Mouse (Mus musculus) heart, embryonic 15.5 days (tissue): ENCODE data around the gene Gabpb2. TPM values are rescaled to one million over a fixed set of nuclear protein-coding genes. Genes with fewer than 3 reads are reported as not detected.

ENCODE experiments used
- ATAC-seq: fragments of 200-750 bp; cut with Nextera tagmentation; replicated peaks from 2 replicates; pipeline ENCODE4 v1.8.0; 2017; ENCODE audit warnings: low read depth, moderate TSS enrichment; ENCODE audit not compliant: insufficient number of reproducible peaks, insufficient read depth, low FRiP score
- H3K27ac ChIP-seq: fragments of 300-500 bp; sonication (generic); 2 replicates; pipeline ENCODE4 v1.5.1; 2015; ENCODE audit warnings: mild to moderate bottlenecking, inconsistent platforms
- H3K27me3 ChIP-seq: fragments of 300-500 bp; sonication (generic); 2 replicates; pipeline ENCODE4 v1.6.1; 2015; ENCODE audit warnings: inconsistent platforms
- H3K36me3 ChIP-seq: fragments of 300-500 bp; sonication (generic); 2 replicates; pipeline ENCODE4 v1.6.1; 2015; ENCODE audit warnings: mild to moderate bottlenecking, inconsistent platforms
- H3K4me1 ChIP-seq: fragments of 300-500 bp; sonication (generic); replicated peaks from 2 replicates; pipeline ENCODE4 v1.6.1; 2015; ENCODE audit warnings: inconsistent platforms
- H3K4me2 ChIP-seq: fragments of 300-500 bp; sonication (generic); 2 replicates; pipeline ENCODE4 v1.6.1; 2015; ENCODE audit warnings: inconsistent platforms, mild to moderate bottlenecking, moderate library complexity
- H3K4me3 ChIP-seq: fragments of 300-500 bp; sonication (generic); 2 replicates; pipeline ENCODE4 v1.5.1; 2015; ENCODE audit warnings: mild to moderate bottlenecking, inconsistent platforms
- H3K9ac ChIP-seq: fragments of 300-500 bp; sonication (generic); 2 replicates; pipeline ENCODE4 v1.6.1; 2015; ENCODE audit warnings: mild to moderate bottlenecking, inconsistent platforms
- H3K9me3 ChIP-seq: fragments of 300-500 bp; sonication (generic); replicated peaks from 2 replicates; pipeline ENCODE4 v1.6.1; 2016; ENCODE audit warnings: inconsistent platforms
- WGBS: fragments of 180-500 bp; shearing (Covaris S2); methylation state at CpG from one replicate; pipeline ENCODE4 v1.1.7; 2015; ENCODE audit warnings: mixed read lengths; 5-methylcytosine and 5-hydroxymethylcytosine counted together
- polyA plus RNA-seq: library from polyadenylated mRNA; unstranded; fragments of >200 nt; fragmentation: Nextera tagmentation; extraction: Ambion mirVana; gene quantifications from 2 replicates; pipeline ENCODE4 v1.2.1, GENCODE M21; 2015

Gabpb2 gene
- polyA plus RNA-seq, 1 experiment from 2014 or later: 5.1 TPM

- Histone ChIP-seq H3K9me3 (no peaks in the 10 kb centered on the region), H3K4me1 (no peaks in the 10 kb centered on the region), H3K36me3 (peaks cover 44% of the 10 kb centered on the region), H3K9ac (no peak overlapping the region), H3K4me2 (no peak overlapping the region), H3K4me3 (no peak overlapping the region), H3K27me3 (no peaks in the 10 kb centered on the region), H3K27ac (no peak overlapping the region)
- no peak for ATAC-seq
- WGBS: 85% methylated on average over 9 of the region's 9 CpGs
These were observed 32.7 kb downstream of the Gabpb2 start for GRCm38 (mm10) chr3:95184796-95185577.

DNA sequence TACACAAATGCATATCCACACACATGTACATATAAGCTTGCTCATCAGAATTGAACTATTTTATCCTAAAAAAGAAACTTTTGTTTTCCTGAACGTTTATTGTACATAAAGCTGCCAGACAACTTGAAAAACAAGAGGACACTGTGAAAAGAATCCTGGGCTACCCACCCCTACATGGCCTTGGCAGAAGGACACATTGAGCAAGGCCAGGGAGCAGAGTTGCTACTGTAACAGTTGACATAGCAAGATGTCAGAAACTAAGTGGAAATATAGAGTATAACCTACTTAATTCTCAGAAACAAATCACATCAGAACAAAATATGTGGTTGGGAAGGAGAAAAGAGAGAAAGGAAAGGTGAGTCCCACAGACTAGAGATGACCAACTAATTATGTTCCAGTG is 35.9 kb downstream of the Gabpb2 start:
- no peak overlapping the region for H3K9ac ChIP-seq
- no peaks in the 10 kb centered on the region for H3K27me3 ChIP-seq
- no peaks in the 10 kb centered on the region for H3K9me3 ChIP-seq
- 61% methylated on average over 1 of the region's 1 CpGs for WGBS
- H3K4me3 ChIP-seq: no peak overlapping the region
- H3K4me2 ChIP-seq: no peak overlapping the region
- no peak overlapping the region for H3K27ac ChIP-seq
- peaks cover 16% of the 10 kb centered on the region for H3K36me3 ChIP-seq
- no peak for ATAC-seq
- H3K4me1 ChIP-seq: no peaks in the 10 kb centered on the region

- Histone ChIP-seq H3K4me2 (no peak overlapping the region), H3K27me3 (peaks cover 6% of the 10 kb centered on the region; the same call in 1 of the 2 replicates), H3K36me3 (peaks cover 4% of the 10 kb centered on the region; the same call in 1 of the 2 replicates), H3K4me1 (no peaks in the 10 kb centered on the region), H3K4me3 (no peak overlapping the region), H3K27ac (no peak overlapping the region), H3K9ac (no peak overlapping the region), H3K9me3 (no peaks in the 10 kb centered on the region)
- 59% methylated on average over 3 of the region's 3 CpGs for WGBS
- no peak for ATAC-seq
These were observed 37.8 kb downstream of the Gabpb2 start for GRCm38 (mm10) chr3:95179890-95180289.

GRCm38 (mm10) chr3:95178948-95179347 is 38.8 kb downstream of the Gabpb2 start:
- no peak overlapping the region for H3K4me3 ChIP-seq
- 87% methylated on average over 5 of the region's 5 CpGs for WGBS
- H3K4me2 ChIP-seq: no peak overlapping the region
- H3K36me3 ChIP-seq: peaks cover 2% of the 10 kb centered on the region; the same call in 1 of the 2 replicates
- no peak for ATAC-seq
- H3K9ac ChIP-seq: no peak overlapping the region
- H3K9me3 ChIP-seq: no peaks in the 10 kb centered on the region
- peaks cover 7% of the 10 kb centered on the region; the same call in 1 of the 2 replicates for H3K27me3 ChIP-seq
- H3K27ac ChIP-seq: no peak overlapping the region
- peaks cover 2% of the 10 kb centered on the region for H3K4me1 ChIP-seq

- Histone ChIP-seq H3K27me3 (peaks cover 12% of the 10 kb centered on the region), H3K9me3 (no peaks in the 10 kb centered on the region), H3K9ac (no peak overlapping the region), H3K27ac (no peak overlapping the region), H3K4me3 (no peak overlapping the region), H3K36me3 (no peaks in the 10 kb centered on the region; the same call in 1 of the 2 replicates), H3K4me2 (no peak overlapping the region), H3K4me1 (peaks cover 16% of the 10 kb centered on the region)
- ATAC-seq: no peak
- WGBS: 59% methylated on average over 6 of the region's 6 CpGs
These were observed 40.1 kb downstream of the Gabpb2 start for GRCm38 (mm10) chr3:95177583-95177982.

DNA sequence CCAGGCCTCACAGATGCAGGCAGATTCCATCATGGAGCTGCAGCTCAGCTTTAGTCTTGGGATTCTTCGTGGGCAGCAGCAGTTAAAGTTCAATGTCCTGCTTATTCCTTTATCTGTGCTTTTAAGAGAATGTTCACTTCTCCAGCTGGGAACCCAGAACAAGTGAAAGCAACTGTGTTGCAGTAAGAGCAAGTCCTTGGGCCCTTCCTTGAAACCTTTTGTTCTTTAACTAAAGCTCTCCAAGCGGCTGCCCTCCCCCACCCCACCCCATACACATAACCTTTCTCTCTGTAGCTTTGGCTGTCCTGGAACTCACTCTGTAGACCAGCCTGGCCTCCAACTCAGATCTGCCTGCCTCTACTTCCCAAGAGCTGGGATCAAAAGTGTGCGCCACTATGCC is 41.2 kb downstream of the Gabpb2 start:
- Histone ChIP-seq H3K4me2 (no peak overlapping the region), H3K27ac (no peak overlapping the region), H3K4me1 (peaks cover 19% of the 10 kb centered on the region), H3K36me3 (no peaks in the 10 kb centered on the region; the same call in 1 of the 2 replicates), H3K27me3 (peaks cover 22% of the 10 kb centered on the region), H3K9ac (no peak overlapping the region), H3K9me3 (no peaks in the 10 kb centered on the region), H3K4me3 (no peak overlapping the region)
- ATAC-seq: no peak
- WGBS: 65% methylated on average over 3 of the region's 3 CpGs

DNA sequence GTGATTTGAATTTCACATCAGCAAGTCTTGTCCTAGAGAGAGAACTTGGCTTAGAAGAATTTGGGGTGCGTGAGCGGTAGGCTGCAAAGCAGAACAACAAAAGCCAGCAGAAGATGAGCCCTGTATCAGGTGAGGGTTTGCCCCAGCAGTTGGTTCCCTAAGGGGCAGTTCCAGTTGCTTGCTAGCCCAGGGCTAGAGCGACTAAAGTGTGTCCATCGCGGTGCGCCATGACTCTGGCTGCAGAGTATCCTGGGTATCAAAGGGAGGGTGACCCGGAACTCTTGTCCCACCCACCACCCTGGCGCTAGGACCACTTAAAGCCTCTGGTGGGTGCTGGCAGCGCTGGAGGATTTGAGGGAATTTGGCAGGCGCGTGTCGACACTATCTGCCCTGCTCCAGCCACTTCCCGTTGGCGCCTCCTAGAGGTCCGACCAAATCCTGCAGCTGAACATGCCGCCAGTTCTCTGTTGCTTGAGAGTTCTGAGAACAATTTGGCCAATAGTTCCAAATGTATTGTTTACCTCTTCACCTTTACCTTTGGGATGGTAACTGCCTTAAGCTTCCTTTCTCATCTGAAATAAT is 43.6 kb downstream of the Gabpb2 start:
- H3K36me3 ChIP-seq: no peaks in the 10 kb centered on the region
- WGBS: 8% methylated on average over 16 of the region's 16 CpGs
- 0 out of 2 replicates have a peak overlapping the region, but pooled peaks have one; percentile 27 for H3K9ac ChIP-seq
- H3K9me3 ChIP-seq: no peaks in the 10 kb centered on the region
- H3K4me2 ChIP-seq: peak overlapping the region; percentile 72
- peaks cover 19% of the 10 kb centered on the region for H3K4me1 ChIP-seq
- ATAC-seq: 0 out of 2 replicates have a peak, but pooled peaks have one; percentile 21
- H3K27ac ChIP-seq: no peak overlapping the region
- H3K27me3 ChIP-seq: peaks cover 42% of the 10 kb centered on the region
- H3K4me3 ChIP-seq: peak overlapping the region; percentile 42

DNA sequence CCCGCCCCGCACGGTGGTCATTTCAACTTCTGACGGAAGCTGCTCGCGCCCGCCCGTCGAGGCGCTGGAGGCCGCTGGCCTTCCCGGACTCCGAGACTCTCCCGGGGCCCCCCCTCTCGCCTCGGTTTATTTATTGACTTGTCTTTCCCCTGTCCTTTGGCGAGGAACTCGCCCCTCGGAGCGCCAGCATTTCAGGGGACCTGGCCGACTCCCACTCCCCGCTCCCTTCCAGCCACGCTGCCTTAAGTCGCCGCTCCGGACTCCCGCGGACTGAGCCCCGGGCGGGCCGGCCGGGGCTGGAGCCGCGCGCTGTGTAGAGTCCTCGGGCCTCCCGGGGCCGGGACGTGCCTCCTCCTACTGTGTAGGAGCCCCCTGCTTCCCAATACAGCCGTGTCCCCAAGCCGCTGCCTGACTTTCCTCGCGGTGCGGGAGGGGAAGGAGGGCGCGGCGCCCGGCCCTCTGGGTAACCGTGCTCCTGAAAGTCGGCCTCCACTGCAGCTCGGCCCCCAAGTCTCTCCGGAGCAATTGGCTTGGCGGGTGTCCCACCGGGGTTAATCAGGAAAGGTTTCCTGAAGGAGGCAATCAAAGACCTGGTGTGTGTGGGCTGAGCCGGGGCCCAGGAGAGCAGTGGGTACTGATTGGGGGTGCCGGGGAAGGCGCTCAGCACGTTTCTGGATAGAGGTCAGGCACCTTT is 44.3 kb downstream of the Gabpb2 start:
- Histone ChIP-seq H3K27ac (no peak overlapping the region), H3K9me3 (no peaks in the 10 kb centered on the region), H3K36me3 (no peaks in the 10 kb centered on the region), H3K4me1 (peaks cover 19% of the 10 kb centered on the region), H3K9ac (peak overlapping the region; percentile 46), H3K27me3 (peaks cover 42% of the 10 kb centered on the region), H3K4me3 (peak overlapping the region; percentile 42), H3K4me2 (peak overlapping the region; percentile 72)
- 7% methylated on average over 58 of the region's 58 CpGs for WGBS
- no peak for ATAC-seq

DNA sequence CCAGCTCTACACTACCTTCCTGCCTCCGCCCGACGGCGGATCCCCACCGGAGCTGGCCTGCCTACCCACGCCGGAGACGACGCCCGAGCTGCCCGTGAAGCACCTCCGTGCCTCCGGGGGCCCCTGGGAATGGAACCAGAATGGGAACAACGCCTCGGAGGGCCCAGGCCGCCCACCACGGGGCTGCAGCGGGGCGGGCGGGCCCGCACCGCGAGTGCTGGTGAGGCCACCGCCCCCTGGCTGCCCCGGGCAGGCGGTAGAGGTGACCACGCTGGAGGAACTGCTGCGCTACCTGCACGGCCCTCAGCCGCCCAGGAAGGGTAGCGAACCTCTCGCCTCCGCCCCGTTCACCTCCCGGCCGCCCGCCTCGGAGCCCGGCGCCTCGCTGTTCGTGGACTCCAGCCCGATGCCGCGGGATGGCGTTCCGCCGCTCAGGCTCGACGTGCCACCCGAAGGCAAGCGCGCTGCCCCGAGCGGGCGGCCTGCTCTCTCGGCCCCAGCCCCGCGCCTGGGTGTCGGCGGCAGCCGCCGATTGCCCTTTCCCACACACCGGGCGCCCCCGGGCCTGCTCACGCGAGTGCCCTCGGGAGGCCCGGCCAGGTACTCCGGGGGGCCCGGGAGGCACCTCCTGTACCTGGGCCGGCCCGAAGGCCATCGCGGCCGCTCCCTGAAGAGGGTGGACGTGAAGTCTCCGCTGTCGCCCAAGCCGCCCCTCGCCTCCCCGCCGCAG is 45.0 kb downstream of the Gabpb2 start:
- peaks cover 19% of the 10 kb centered on the region for H3K4me1 ChIP-seq
- ATAC-seq: no peak
- peak overlapping the region; percentile 42 for H3K4me3 ChIP-seq
- H3K9me3 ChIP-seq: no peaks in the 10 kb centered on the region
- no peaks in the 10 kb centered on the region for H3K36me3 ChIP-seq
- H3K27me3 ChIP-seq: peaks cover 47% of the 10 kb centered on the region
- H3K9ac ChIP-seq: peak overlapping the region; percentile 46
- 31% methylated on average over 76 of the region's 84 CpGs for WGBS
- no peak overlapping the region for H3K27ac ChIP-seq
- H3K4me2 ChIP-seq: peak overlapping the region; percentile 72

DNA sequence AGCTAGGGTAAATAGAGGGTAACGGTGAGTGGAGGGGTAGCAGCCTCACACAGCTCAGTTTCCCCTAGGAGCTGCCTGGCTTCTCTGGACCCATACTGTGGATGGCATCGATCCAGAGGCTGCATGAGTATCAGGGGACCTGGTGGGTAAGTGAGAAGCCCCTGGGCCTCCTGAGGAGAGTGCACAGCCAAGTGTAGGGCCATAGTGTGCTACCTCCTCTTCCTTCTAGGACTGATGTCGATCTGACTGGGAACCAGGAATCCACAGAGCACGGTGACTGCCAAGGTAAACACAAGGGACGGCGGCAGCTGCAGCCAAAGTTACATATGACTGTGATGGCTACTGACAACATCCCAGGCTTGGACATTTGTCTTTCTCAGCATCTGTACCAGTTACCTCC is 46.6 kb downstream of the Gabpb2 start:
- Histone ChIP-seq H3K9me3 (no peaks in the 10 kb centered on the region), H3K27me3 (peaks cover 54% of the 10 kb centered on the region), H3K36me3 (no peaks in the 10 kb centered on the region), H3K4me3 (no peak overlapping the region), H3K27ac (no peak overlapping the region), H3K4me2 (no peak overlapping the region), H3K4me1 (peaks cover 19% of the 10 kb centered on the region), H3K9ac (no peak overlapping the region)
- 64% methylated on average over 6 of the region's 6 CpGs for WGBS
- no peak for ATAC-seq

- WGBS: 88% methylated on average over 10 of the region's 10 CpGs
- Histone ChIP-seq H3K4me1 (peaks cover 21% of the 10 kb centered on the region), H3K36me3 (no peaks in the 10 kb centered on the region), H3K4me2 (no peak overlapping the region), H3K27ac (no peak overlapping the region), H3K4me3 (no peak overlapping the region), H3K9ac (no peak overlapping the region), H3K27me3 (peaks cover 49% of the 10 kb centered on the region), H3K9me3 (no peaks in the 10 kb centered on the region)
- no peak for ATAC-seq
These were observed 47.7 kb downstream of the Gabpb2 start for GRCm38 (mm10) chr3:95169996-95170395.
